Mouse (Mus musculus): ENCODE results near the gene Mipep. TPM values are rescaled to one million over a fixed set of nuclear protein-coding genes. Genes with fewer than 3 reads are reported as not detected.
A peak's percentile ranks its signal among the peaks of the same experiment; 100 is the strongest.

Mipep gene
- total RNA-seq, 2 experiments from 2014 or later = 25.4 to 25.8 TPM

- intact Hi-C loops (cut with DNase I) = no loop called here
- no peak for DNase-seq (ENCODE audit: low spot score in 2 of 2)
Measured at GRCm38 (mm10) chr14:60754656-60755055, 29.7 kb upstream of the Mipep start.

DNA sequence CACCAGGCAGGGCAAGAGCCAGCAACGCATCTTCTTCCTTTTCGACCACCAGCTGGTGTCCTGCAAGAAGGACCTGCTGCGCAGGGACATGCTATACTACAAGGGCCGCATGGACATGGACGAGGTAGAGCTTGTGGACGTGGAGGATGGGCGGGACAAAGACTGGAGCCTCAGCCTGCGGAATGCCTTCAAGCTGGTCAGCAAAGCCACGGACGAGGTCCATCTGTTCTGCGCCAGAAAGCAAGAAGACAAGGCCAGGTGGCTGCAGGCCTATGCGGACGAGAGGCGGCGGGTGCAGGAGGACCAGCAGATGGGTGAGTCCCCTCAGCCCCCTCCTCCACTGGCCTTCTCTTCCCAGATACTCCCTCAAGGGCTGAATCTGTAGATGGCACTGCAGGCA, 28.1 kb upstream of the Mipep start:
- intact Hi-C loops (cut with DNase I) = no loop called here
- DNase-seq (ENCODE audit: low spot score in 2 of 2) = no peak

DNA sequence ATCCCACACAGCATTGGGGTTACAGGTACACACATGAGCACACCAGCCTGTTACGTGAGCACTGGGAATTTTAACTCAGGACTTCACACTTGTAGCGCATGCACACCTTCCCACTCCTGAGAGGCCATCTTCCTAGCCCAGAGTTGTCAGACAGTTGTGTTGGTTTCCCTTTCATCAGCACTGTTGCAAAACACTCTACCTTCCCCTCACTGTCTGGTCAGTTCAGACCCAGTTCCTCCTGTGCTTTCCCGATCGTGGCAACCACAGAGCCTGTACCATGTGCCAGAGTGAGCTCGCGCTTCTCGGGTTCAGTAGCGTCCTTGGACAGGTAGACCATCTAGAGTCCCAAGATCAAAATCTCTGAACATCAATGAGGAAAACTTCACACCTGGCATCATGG, 27.1 kb upstream of the Mipep start:
- no peak for DNase-seq (ENCODE audit: low spot score in 2 of 2)
- intact Hi-C loops (cut with DNase I) = no loop called here

GRCm38 (mm10) chr14:60757722-60758121, 26.7 kb upstream of the Mipep start:
- intact Hi-C loops (cut with DNase I) = no loop called here
- DNase-seq (ENCODE audit: low spot score in 2 of 2) = no peak

GRCm38 (mm10) chr14:60759097-60759496, 25.3 kb upstream of the Mipep start:
- intact Hi-C loops (cut with DNase I) = no loop called here
- DNase-seq (ENCODE audit: low spot score in 2 of 2) = no peak

GRCm38 (mm10) chr14:60761801-60762200, 22.6 kb upstream of the Mipep start:
- no peak for DNase-seq (ENCODE audit: low spot score in 2 of 2)
- intact Hi-C loops (cut with DNase I) = no loop called here

- intact Hi-C loops (cut with DNase I) = no loop called here
- DNase-seq (ENCODE audit: low spot score in 2 of 2) = no peak
Measured at GRCm38 (mm10) chr14:60762754-60763153, 21.6 kb upstream of the Mipep start.

DNA sequence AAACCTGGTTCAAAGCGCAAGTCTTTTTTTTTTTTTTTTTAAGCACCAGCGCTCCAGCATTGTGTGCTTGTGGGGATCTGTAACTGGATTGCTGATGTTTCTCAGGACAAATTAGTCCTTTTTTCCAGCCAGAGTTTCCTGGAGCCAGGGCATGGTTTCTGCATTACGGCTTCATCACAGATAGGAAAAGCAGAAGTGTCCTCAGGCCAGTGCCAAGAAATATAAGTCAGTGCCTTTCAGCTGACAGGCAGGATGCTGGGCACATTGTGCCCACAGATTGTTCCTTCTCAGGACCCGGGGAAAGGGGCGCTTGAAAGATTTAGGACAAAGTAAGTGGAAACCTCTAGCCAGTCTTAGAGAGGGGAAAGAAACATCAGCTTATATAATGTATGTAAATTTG, 20.6 kb upstream of the Mipep start:
- no peak for DNase-seq (ENCODE audit: low spot score in 2 of 2)
- intact Hi-C loops (cut with DNase I) = no loop called here

- intact Hi-C loops (cut with DNase I) = no loop called here
- DNase-seq (ENCODE audit: low spot score in 2 of 2) = no peak
Measured at GRCm38 (mm10) chr14:60764526-60764925, 19.8 kb upstream of the Mipep start.

- intact Hi-C loops (cut with DNase I) = no loop called here
- no peak for DNase-seq (ENCODE audit: low spot score in 2 of 2)
Measured at GRCm38 (mm10) chr14:60765025-60765424, 19.3 kb upstream of the Mipep start.

GRCm38 (mm10) chr14:60767884-60768283, 16.5 kb upstream of the Mipep start, which contains the start of gene C1qtnf9:
Gene C1qtnf9, plus strand, starts transcription at chr14:60768134.
- DNase-seq (ENCODE audit: low spot score in 2 of 2) = no peak
- intact Hi-C loops (cut with DNase I) = no loop called here

GRCm38 (mm10) chr14:60769340-60769739, 15.0 kb upstream of the Mipep start:
- DNase-seq (ENCODE audit: low spot score in 2 of 2) = no peak
- intact Hi-C loops (cut with DNase I) = no loop called here

DNA sequence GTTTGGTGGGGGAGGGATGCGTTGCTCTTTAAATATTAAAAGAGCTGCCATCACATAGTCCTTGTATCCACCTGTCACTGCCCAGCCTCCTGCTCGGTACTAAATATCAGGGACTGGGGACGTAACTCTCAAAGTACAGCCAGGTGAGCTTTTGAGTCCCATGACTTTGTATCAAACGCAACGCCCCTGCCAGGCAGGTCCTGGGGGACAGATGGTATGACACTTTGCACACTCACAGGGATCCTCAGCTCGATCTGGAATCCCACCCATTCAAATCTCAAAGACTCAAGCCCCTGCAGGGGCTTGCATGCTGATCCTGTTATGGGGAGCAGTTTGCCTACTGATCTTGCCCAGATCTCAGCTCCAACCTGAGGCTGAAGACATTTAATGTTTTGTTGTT, 13.8 kb upstream of the Mipep start:
- intact Hi-C loops (cut with DNase I) = loop anchor here (5.0 kb wide), 2 partner anchors 58 to 258 kb away; no protein-coding TSS in a partner anchor
- no peak for DNase-seq (ENCODE audit: low spot score in 2 of 2)

DNA sequence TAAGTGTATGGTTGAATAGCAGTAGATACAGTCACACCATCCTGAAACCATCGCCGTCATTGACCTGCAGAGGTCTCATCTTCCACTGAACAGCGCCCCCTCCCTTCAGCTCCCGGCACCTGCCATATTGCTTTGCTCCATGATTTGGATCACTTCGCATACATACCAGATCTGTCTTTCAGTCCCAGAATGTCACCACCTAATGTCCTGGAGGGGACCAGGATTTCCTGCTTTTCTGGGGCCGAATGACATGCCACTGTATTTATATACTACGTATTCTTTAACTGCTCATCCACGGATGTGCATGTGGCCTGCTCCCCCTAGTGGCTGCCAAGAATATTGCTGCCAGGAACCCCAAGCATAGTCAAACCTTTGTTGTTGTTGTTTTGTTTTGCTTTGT, 13.3 kb upstream of the Mipep start:
- intact Hi-C loops (cut with DNase I) = loop anchor here (5.0 kb wide), 2 partner anchors 59 to 259 kb away; no protein-coding TSS in a partner anchor
- peak; percentile 55 to 64 for DNase-seq (ENCODE audit: low spot score in 2 of 2)

DNA sequence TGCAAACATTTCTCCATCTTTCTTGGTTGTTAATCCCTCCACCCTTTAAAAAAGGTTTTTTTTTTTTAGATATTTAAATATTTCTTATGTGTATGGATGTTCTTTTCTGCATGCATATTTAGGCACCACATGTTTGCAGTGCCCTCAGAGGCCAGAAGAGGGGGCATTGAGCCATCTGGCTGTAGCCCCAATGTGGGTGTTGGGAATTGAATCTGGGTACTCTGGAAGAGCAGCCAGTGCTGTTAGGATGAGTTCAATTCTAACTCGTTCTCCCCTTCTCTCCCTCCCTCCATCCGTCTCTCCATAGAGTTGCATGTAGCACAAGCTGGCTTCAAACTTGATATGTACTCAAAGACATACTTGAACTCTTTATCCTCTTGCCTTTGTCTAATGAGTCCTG, 10.9 kb upstream of the Mipep start:
- intact Hi-C loops (cut with DNase I) = loop anchor here (5.0 kb wide), 2 partner anchors 61 to 261 kb away; no protein-coding TSS in a partner anchor
- DNase-seq (ENCODE audit: low spot score in 2 of 2) = no peak

DNA sequence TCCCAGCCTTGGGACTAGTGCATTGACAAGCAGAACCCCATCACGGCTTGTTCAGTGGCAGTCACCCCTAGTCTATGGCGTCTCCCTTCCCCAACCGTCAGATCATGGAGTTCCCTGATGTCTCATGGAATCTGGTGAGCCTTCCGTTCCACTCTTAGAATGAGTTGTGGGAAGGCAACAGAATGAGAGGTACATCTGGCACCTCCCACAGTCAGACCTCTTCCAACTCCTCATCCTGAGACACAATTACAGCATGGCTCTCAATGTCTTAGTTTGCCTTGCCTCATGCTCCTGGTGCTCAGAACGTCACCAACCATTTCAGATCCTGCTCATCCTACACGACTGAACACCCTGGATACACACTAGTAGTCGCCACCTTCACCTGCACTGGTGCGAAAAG, 7.9 kb upstream of the Mipep start:
- DNase-seq (ENCODE audit: low spot score in 2 of 2) = no peak
- intact Hi-C loops (cut with DNase I) = no loop called here

DNA sequence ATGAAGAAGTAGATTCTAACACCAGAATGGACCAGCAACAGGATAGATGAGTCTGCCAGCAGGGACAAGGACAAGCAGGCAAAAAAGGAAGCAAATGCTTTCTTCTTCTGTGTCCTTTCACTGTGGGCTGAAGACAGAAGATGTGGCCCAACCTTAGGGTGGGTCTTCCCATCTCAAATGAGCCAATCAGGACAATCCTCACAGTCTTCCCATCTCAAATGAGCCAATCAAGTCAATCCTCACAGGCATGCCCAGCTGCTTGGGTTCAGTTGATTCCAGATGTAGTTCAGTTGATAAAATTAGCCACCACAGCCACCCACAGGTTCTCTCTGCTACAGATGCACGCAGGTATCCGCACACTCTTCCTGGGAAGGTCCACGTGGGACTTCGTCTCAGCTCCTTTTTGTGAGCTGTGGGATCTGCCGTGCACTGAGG, 6.9 kb upstream of the Mipep start:
- DNase-seq (ENCODE audit: low spot score in 2 of 2) = no peak
- intact Hi-C loops (cut with DNase I) = no loop called here

DNA sequence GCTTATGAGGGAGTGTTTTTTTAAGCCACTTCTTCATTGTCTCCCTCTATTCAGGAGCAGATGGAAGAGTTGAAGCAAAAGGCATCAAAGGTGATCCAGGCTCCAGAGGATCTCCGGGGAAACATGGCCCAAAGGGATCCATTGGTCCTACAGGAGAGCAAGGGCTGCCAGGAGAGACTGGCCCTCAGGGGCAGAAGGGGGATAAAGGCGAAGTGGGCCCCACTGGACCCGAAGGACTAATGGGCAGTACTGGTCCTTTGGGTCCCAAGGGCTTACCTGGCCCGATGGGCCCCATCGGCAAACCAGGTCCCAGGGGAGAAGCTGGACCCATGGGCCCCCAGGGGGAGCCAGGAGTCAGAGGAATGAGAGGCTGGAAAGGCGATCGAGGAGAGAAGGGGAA, 5.2 kb upstream of the Mipep start:
- no peak for DNase-seq (ENCODE audit: low spot score in 2 of 2)
- intact Hi-C loops (cut with DNase I) = no loop called here

- DNase-seq (ENCODE audit: low spot score in 2 of 2) = no peak
- intact Hi-C loops (cut with DNase I) = no loop called here
Measured at GRCm38 (mm10) chr14:60782121-60782656, 2.2 kb upstream of the Mipep start.

GRCm38 (mm10) chr14:60783196-60783595, 1.2 kb upstream of the Mipep start:
- DNase-seq (ENCODE audit: low spot score in 2 of 2) = no peak
- intact Hi-C loops (cut with DNase I) = no loop called here

DNA sequence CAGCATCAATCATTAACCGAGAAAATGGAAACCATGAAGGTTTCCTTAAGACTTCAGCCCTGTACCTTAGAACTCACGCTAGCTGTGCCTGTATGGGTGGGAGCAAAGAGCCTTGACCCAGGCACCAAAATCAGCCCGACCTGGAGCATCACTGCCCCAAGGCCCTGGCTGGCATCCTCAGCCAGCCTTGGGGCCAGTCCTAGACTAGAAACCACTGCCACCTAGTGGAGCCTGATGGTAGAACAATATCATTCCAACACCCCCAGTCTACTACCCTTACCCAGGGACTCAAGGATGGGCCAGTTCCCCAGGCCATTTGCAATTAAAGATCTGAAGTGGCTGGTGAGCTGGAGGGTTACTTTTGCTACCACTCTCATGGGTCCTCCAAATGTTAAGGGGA, 5.7 kb downstream of the Mipep start:
- peak in 1 of 2 experiments; percentile 45 for DNase-seq (ENCODE audit: low spot score in 2 of 2)
- intact Hi-C loops (cut with DNase I) = no loop called here

Measured in left cerebral cortex, postnatal 36 days (tissue).